Mouse (Mus musculus): Measurements from ENCODE around the gene Ramp1. TPM values are rescaled to one million over a fixed set of nuclear protein-coding genes. Genes with fewer than 3 reads are reported as not detected.

Ramp1 gene
- polyA plus RNA-seq (2021) = not detected

DNA sequence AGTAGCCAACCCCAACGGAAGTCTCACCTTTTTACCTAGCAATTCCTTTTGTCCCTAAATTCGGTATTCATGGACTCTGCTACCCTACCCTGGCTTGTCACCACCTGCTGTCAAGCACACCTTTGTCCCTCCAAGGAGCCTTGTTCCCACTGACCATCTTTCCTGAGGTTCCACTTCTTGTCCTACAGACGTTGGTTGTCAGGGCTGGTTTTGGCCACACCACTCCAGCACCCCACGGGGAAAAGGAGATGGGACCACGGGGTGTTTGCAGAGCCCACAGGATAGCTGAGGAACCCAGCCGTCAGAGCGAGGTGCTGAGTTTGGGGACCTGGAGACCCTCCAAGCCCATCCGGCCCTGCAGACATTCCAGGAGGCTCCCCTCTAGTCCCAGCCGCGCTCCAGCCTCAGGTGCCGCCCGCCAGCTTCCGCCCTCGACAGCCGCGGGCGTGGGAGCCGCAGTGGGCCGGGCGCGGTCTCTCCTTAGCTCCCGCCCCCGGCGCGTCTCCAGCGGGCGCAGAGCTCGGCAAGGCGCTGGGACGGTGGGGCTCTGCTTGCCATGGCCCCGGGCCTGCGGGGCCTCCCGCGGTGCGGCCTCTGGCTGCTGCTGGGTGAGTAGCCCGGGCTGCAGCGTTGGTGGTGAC is at the start of gene Ramp1:
Gene Ramp1, plus strand, starts transcription at position 290 of the 641 bp plus-strand sequence.
- TF ChIP-seq CTCF (IDR thresholded peaks at IDR 0.05) = no peak
- DNase-seq (ENCODE audit: low read depth, low spot score) (no peak), ATAC-seq (no peak)
- CTCF ChIA-PET = interaction anchor here (0.7 to 2.4 kb wide), 6 partner anchors 15 to 206 kb away, joined by 3 to 12 read pairs (median 4); no protein-coding TSS in a partner anchor
- POLR2A ChIA-PET = no interaction called here
- no peaks in the 10 kb centered on the region for H3K27me3 ChIP-seq
- in situ Hi-C loops (cut with MboI; ENCODE audit: low pct_unique_long_range_greater_than_20kb) = loop anchor here (5.0 to 10.0 kb wide), 3 partner anchors 63 to 205 kb away; no protein-coding TSS in a partner anchor

DNA sequence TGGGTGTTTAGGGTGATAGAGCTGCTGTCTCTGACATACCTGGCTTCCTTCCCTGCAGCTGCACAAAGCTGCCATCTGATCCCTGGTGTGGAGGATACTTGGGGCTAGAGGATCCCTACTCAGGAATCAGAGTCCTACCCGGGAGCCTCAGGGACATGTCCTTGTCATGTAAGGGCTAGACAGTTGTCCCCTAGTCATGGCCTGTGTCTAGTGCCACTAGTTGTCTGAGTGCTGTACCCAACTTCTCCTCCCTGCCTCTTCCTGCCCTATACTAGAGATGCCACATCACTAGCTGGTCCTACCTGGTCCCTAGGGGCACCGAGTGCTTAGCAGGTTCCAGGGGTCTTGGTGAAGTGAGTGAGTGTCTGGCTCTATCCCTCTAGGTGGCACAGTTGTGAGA is 42.6 kb upstream of the Ramp1 start:
- ATAC-seq (no peak), DNase-seq (ENCODE audit: low read depth, low spot score) (no peak)
- no peak for TF ChIP-seq CTCF (IDR thresholded peaks at IDR 0.05)
- CTCF ChIA-PET = interaction anchor here (1.6 kb wide), 1 partner anchor 9 kb away, joined by 5 read pairs; no protein-coding TSS in a partner anchor
- H3K27me3 ChIP-seq = no peaks in the 10 kb centered on the region
- in situ Hi-C loops (cut with MboI; ENCODE audit: low pct_unique_long_range_greater_than_20kb) = no loop called here
- POLR2A ChIA-PET = interaction anchor here (1.0 to 1.1 kb wide), 2 partner anchors 9 to 11 kb away, joined by 3 to 4 read pairs; no protein-coding TSS in a partner anchor

DNA sequence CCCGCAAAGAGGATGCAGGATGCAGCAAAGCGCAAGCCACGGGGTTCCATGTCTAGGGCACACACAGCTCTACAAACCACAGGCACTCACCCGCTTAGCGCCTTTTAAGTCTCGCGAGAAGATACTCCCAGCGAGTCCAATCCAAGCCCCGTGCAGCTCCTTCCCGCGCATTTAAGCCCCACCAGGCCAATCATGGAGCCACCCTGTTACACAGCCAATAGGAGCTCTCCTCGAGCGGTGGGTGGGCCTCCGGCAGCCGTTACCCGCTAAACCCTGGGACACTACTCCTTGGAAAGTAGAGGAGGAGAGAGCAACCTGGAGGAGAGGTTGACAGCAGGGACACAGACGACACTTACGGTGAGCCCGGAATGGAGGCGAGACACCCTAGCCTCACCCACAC is 34.8 kb upstream of the Ramp1 start, which contains the start of gene Rbm44:
Gene Rbm44, plus strand, starts transcription at position 277 of the 400 bp plus-strand sequence.
- POLR2A ChIA-PET = no interaction called here
- no peak for ATAC-seq
- no peaks in the 10 kb centered on the region for H3K27me3 ChIP-seq
- in situ Hi-C loops (cut with MboI; ENCODE audit: low pct_unique_long_range_greater_than_20kb) = no loop called here
- CTCF ChIA-PET = no interaction called here
- TF ChIP-seq CTCF (IDR thresholded peaks at IDR 0.05) = no peak
- DNase-seq (ENCODE audit: low read depth, low spot score) = no peak

DNA sequence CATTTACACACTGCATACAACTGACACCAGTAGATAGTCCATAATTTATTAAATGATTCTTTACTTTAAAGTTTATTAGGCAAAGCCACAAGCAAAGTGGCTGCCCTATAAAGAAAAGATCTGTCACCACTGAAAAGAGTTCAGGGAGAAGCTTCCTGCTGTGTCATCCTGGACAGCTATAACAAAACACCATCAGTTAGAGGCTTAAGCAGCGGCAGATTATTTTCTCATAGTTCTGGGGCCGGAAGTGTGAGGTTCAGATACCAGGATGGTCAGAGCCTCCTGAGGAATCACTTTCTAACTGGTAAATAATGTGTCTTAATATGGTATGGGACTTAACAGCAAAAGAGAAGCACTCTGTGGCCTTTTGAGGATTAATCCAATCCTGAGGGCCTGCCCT is 28.1 kb upstream of the Ramp1 start:
- no peak for ATAC-seq
- POLR2A ChIA-PET = no interaction called here
- H3K27me3 ChIP-seq = no peaks in the 10 kb centered on the region
- no peak for DNase-seq (ENCODE audit: low read depth, low spot score)
- CTCF ChIA-PET = no interaction called here
- in situ Hi-C loops (cut with MboI; ENCODE audit: low pct_unique_long_range_greater_than_20kb) = no loop called here
- no peak for TF ChIP-seq CTCF (IDR thresholded peaks at IDR 0.05)

DNA sequence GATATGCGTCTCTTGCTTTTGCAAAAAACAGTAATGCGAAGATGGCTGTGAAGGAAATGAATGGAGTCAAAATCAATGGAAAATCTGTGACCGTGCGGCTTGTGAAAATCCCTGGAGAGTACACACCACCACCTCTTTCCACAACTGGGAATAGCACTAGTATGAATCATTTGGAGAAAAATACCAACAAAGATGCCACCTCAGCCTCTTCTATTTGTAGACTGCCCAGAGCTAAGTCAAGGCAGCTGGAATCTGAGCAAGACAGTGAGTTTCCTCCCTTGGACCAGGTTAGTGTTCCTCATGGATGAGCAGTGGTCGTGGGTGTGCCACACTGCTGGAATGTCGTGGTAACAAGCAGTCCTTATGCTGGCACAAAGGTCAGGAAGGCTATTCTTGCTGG is 12.8 kb upstream of the Ramp1 start:
- DNase-seq (ENCODE audit: low read depth, low spot score) (no peak), ATAC-seq (no peak)
- ChIA-PET CTCF (no interaction called here), POLR2A (no interaction called here)
- TF ChIP-seq CTCF (IDR thresholded peaks at IDR 0.05) = no peak
- in situ Hi-C loops (cut with MboI; ENCODE audit: low pct_unique_long_range_greater_than_20kb) = no loop called here
- no peaks in the 10 kb centered on the region for H3K27me3 ChIP-seq

DNA sequence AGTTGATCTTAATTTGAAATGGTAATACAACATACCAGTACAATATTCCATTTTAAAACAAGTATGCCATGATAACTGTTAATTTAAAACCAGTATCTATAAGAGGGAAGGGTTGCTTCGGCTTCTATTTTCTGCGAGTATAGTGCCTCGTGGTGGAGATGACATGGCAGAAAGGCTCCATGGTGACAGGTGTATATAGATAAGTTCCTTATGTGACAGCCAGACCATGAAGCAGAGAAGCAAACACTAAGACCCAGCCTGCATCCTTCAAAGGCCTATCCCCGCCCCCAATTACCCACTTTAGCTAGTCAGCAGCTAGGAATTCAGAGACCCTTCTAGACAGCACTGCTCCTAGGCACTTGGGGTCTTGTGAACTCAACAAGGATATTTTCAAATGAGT is 10.5 kb upstream of the Ramp1 start:
- ChIA-PET POLR2A (no interaction called here), CTCF (interaction anchor here (1.2 kb wide), 1 partner anchor 79 kb away, joined by 3 read pairs; no protein-coding TSS in a partner anchor)
- H3K27me3 ChIP-seq = no peaks in the 10 kb centered on the region
- in situ Hi-C loops (cut with MboI; ENCODE audit: low pct_unique_long_range_greater_than_20kb) = no loop called here
- no peak for DNase-seq (ENCODE audit: low read depth, low spot score)
- TF ChIP-seq CTCF (IDR thresholded peaks at IDR 0.05) = no peak
- no peak for ATAC-seq

DNA sequence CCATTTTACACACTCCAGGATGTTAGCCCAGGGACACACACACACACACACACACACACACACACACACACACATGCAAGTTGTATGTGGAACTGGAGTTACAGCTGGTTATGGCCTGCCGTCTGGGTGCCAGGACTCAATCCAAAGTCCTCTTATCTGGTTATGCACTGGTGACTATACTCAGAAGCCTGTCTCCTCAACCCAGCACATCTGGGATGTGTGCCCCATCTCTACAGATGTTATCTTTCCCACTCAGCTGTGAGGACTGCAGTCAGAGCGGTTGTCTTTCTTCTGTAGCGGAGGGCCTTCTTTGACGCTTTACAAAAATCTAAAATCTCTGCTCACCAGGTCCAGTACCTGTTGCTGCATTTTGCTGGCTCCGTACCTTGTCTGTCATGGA is 4.8 kb upstream of the Ramp1 start:
- no peak for DNase-seq (ENCODE audit: low read depth, low spot score)
- no peaks in the 10 kb centered on the region for H3K27me3 ChIP-seq
- ATAC-seq = no peak
- in situ Hi-C loops (cut with MboI; ENCODE audit: low pct_unique_long_range_greater_than_20kb) = loop anchor here (10.0 kb wide), 1 partner anchor 200 kb away; no protein-coding TSS in a partner anchor
- POLR2A ChIA-PET = interaction anchor here (1.0 kb wide), 1 partner anchor 36 kb away, joined by 4 read pairs; no protein-coding TSS in a partner anchor
- CTCF ChIA-PET = interaction anchor here (1.2 kb wide), 1 partner anchor 23 kb away, joined by 3 read pairs; no protein-coding TSS in a partner anchor
- TF ChIP-seq CTCF (IDR thresholded peaks at IDR 0.05) = no peak

DNA sequence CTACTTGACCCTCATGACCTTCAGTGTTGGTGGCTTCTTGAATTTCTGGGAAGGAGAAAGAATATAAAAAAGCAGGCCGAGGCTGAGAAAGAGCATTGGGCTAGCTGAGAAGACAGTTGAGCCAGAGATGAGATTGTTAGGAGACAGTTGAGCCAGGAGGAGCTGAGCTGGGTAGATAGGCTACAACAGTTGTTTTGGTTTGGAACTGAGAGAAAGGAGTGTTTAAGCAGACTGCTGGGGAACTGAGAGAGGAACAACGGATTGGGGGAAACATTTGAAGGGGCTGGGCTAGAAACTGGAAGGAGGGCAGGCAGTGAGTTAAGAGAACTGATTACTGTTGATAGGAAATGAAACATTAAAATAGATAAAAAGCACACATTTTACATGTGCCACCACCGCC is 3.6 kb upstream of the Ramp1 start:
- no peak for DNase-seq (ENCODE audit: low read depth, low spot score)
- TF ChIP-seq CTCF (IDR thresholded peaks at IDR 0.05) = no peak
- H3K27me3 ChIP-seq = no peaks in the 10 kb centered on the region
- in situ Hi-C loops (cut with MboI; ENCODE audit: low pct_unique_long_range_greater_than_20kb) = loop anchor here (10.0 kb wide), 1 partner anchor 201 kb away; no protein-coding TSS in a partner anchor
- ChIA-PET CTCF (interaction anchor here (1.0 to 1.5 kb wide), 3 partner anchors 9 to 202 kb away, joined by 3 to 6 read pairs (median 3); no protein-coding TSS in a partner anchor), POLR2A (interaction anchor here (0.5 kb wide), 1 partner anchor 72 kb away, joined by 4 read pairs; no protein-coding TSS in a partner anchor)
- no peak for ATAC-seq

DNA sequence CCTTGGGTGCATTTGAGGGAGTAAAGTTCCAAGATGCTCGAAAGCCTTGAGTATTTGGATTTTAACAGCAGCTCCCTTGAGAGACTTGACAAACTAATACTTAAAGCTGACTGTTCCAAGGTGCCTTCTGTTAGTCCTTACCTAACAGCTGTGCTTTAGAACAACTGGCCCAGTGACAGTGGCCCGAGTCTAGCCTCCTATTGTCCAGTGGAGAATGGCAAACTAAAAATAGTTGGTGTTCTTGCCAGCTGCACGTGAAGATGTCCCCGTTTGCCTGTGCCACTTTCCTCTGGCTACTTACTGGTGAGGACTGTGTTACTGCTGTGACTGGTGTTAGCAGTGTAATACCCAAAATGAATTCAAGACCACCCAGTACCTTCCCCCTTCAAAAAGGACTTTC is 2.8 kb upstream of the Ramp1 start:
- ATAC-seq (no peak), DNase-seq (ENCODE audit: low read depth, low spot score) (no peak)
- no peaks in the 10 kb centered on the region for H3K27me3 ChIP-seq
- no peak for TF ChIP-seq CTCF (IDR thresholded peaks at IDR 0.05)
- POLR2A ChIA-PET = no interaction called here
- in situ Hi-C loops (cut with MboI; ENCODE audit: low pct_unique_long_range_greater_than_20kb) = loop anchor here (10.0 kb wide), 1 partner anchor 202 kb away; no protein-coding TSS in a partner anchor
- CTCF ChIA-PET = interaction anchor here (0.9 to 1.5 kb wide), 3 partner anchors 8 to 203 kb away, joined by 3 to 6 read pairs (median 3); no protein-coding TSS in a partner anchor

DNA sequence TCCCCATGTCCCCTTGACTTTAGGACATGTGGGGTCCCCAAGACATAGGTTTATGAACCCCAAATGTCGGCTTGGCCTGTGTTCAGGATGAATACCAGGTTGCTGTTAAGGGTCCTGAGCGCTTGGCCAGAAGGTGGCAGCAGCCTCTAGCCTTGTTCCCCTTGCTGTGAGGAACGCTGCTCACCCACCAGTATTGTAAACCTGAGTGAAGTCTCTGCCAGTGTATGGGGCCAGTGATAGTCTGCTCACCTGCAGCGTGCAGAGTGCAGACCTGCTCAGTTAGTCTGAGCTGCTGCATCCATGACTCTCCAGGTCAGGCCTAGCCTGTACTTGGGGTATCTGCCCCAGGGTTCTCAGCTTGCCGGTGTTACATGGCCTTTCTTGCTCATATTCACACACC is 536 bp upstream of the Ramp1 start:
- DNase-seq (ENCODE audit: low read depth, low spot score) = no peak
- no peaks in the 10 kb centered on the region for H3K27me3 ChIP-seq
- in situ Hi-C loops (cut with MboI; ENCODE audit: low pct_unique_long_range_greater_than_20kb) = loop anchor here (10.0 kb wide), 1 partner anchor 204 kb away; no protein-coding TSS in a partner anchor
- TF ChIP-seq CTCF (IDR thresholded peaks at IDR 0.05) = peak; percentile 94
- ChIA-PET POLR2A (no interaction called here), CTCF (interaction anchor here (0.7 to 1.5 kb wide), 3 partner anchors 16 to 205 kb away, joined by 3 to 7 read pairs (median 5); no protein-coding TSS in a partner anchor)
- peak; percentile 48 for ATAC-seq

DNA sequence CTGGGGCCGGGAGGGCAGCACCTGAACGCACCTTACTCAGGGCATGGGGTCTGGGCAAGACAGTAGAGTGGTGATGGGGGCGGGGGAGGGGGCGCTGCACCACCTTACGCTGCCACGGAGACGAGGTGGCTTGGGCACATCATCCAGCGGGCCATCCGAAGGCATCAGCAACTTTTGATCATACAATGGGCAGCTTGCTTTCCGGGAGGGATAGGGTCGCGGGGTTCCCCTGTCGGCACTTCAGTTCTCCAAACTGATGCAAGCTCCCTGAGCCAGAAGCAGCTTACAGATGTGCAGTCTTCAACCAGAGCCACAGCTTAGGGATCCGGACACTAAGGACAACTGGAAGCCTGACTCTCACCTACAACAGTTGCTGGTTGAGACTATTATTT is 548 bp downstream of the Ramp1 start:
- DNase-seq (ENCODE audit: low read depth, low spot score) (no peak), ATAC-seq (no peak)
- no peak for TF ChIP-seq CTCF (IDR thresholded peaks at IDR 0.05)
- POLR2A ChIA-PET = no interaction called here
- H3K27me3 ChIP-seq = no peaks in the 10 kb centered on the region
- in situ Hi-C loops (cut with MboI; ENCODE audit: low pct_unique_long_range_greater_than_20kb) = loop anchor here (5.0 kb wide), 2 partner anchors 62 to 192 kb away; no protein-coding TSS in a partner anchor
- CTCF ChIA-PET = interaction anchor here (0.8 to 2.4 kb wide), 7 partner anchors 15 to 206 kb away, joined by 3 to 12 read pairs (median 5); no protein-coding TSS in a partner anchor

All from Patski (cell line).